Mouse (Mus musculus) embryonic facial prominence, embryonic 10.5 days (tissue): ENCODE measurements at regions not wholly inside any gene's neighbourhood (a gene's known extent, or its start where the extent isn't known, plus 50 kb on each side); places are given as distances from the start of the nearest gene placed in this dataset.
"Not testable (repeated sequence)": the region's sequence is repeated elsewhere in the genome, so short reads cannot be mapped to it uniquely, and the experiment has no call there.

Source experiments
- DNase-seq: peaks from one replicate; pipeline ENCODE4 v3.0.0-alpha.2; 2017; ENCODE audit warnings: low spot score
- H3K27ac ChIP-seq: fragments of 300-500 bp; sonication (generic); replicated peaks from 2 replicates; pipeline ENCODE4 v1.5.1; 2016; ENCODE audit warnings: mild to moderate bottlenecking
- H3K27me3 ChIP-seq: fragments of 300-500 bp; sonication (generic); replicated peaks from 2 replicates; pipeline ENCODE4 v1.6.1; 2016; ENCODE audit warnings: low read depth, mild to moderate bottlenecking; ENCODE audit not compliant: poor library complexity, severe bottlenecking
- H3K36me3 ChIP-seq: fragments of 300-500 bp; sonication (generic); replicated peaks from 2 replicates; pipeline ENCODE4 v1.6.1; 2016; ENCODE audit warnings: mild to moderate bottlenecking, moderate library complexity
- H3K4me1 ChIP-seq: fragments of 300-500 bp; sonication (generic); 2 replicates; pipeline ENCODE4 v1.6.1; 2016
- H3K4me3 ChIP-seq: fragments of 300-500 bp; sonication (generic); 2 replicates; pipeline ENCODE4 v1.5.1; 2016; ENCODE audit warnings: mild to moderate bottlenecking, moderate library complexity
- H3K9me3 ChIP-seq: fragments of 300-500 bp; sonication (generic); 2 replicates; pipeline ENCODE4 v1.6.1; 2016; ENCODE audit warnings: mild to moderate bottlenecking
- WGBS: fragments of 180-500 bp; shearing (Covaris S2); methylation state at CpG from one replicate; pipeline ENCODE4 v1.1.7; 2016; 5-methylcytosine and 5-hydroxymethylcytosine counted together

- Histone ChIP-seq H3K27ac (no peak overlapping the region), H3K9me3 (no peaks in the 10 kb centered on the region), H3K4me3 (no peak overlapping the region), H3K4me1 (peaks cover 27% of the 10 kb centered on the region), H3K36me3 (no peaks in the 10 kb centered on the region), H3K27me3 (peaks cover 33% of the 10 kb centered on the region)
- 38% methylated on average over 7 of the region's 7 CpGs for WGBS
- no peak for DNase-seq
Observed at GRCm38 (mm10) chr4:55648376-55648775, 116.1 kb upstream of the Klf4 start.

GRCm38 (mm10) chr4:55645432-55645831 lies 113.2 kb upstream of the Klf4 start:
- H3K36me3 ChIP-seq, result no peaks in the 10 kb centered on the region
- peaks cover 13% of the 10 kb centered on the region for H3K4me1 ChIP-seq
- H3K27ac ChIP-seq, result no peak overlapping the region
- DNase-seq, result no peak
- no peak overlapping the region for H3K4me3 ChIP-seq
- peaks cover 17% of the 10 kb centered on the region for H3K27me3 ChIP-seq
- 74% methylated on average over 3 of the region's 3 CpGs for WGBS
- H3K9me3 ChIP-seq, result no peaks in the 10 kb centered on the region

GRCm38 (mm10) chr4:55644895-55645294 lies 112.6 kb upstream of the Klf4 start:
- 69% methylated on average over 2 of the region's 2 CpGs for WGBS
- H3K36me3 ChIP-seq, result no peaks in the 10 kb centered on the region
- peaks cover 11% of the 10 kb centered on the region for H3K27me3 ChIP-seq
- H3K27ac ChIP-seq, result no peak overlapping the region
- no peaks in the 10 kb centered on the region for H3K9me3 ChIP-seq
- DNase-seq, result no peak
- H3K4me1 ChIP-seq, result peaks cover 9% of the 10 kb centered on the region
- no peak overlapping the region for H3K4me3 ChIP-seq

- no peak overlapping the region for H3K4me3 ChIP-seq
- H3K27me3 ChIP-seq, result no peaks in the 10 kb centered on the region
- no peaks in the 10 kb centered on the region for H3K9me3 ChIP-seq
- 86% methylated on average over 7 of the region's 7 CpGs for WGBS
- H3K4me1 ChIP-seq, result no peaks in the 10 kb centered on the region
- no peaks in the 10 kb centered on the region for H3K36me3 ChIP-seq
- DNase-seq, result no peak
- H3K27ac ChIP-seq, result no peak overlapping the region
Observed at GRCm38 (mm10) chr4:55634946-55635511, 102.8 kb upstream of the Klf4 start.

GRCm38 (mm10) chr4:55631157-55631556 lies 98.9 kb upstream of the Klf4 start:
- no peak overlapping the region for H3K4me3 ChIP-seq
- no peak overlapping the region for H3K27ac ChIP-seq
- no peak for DNase-seq
- H3K27me3 ChIP-seq, result no peaks in the 10 kb centered on the region
- no peaks in the 10 kb centered on the region for H3K4me1 ChIP-seq
- no peaks in the 10 kb centered on the region for H3K9me3 ChIP-seq
- no peaks in the 10 kb centered on the region for H3K36me3 ChIP-seq
- 83% methylated on average over 1 of the region's 1 CpGs for WGBS

GRCm38 (mm10) chr4:55630215-55630614 lies 97.9 kb upstream of the Klf4 start:
- H3K27ac ChIP-seq, H3K27me3 ChIP-seq, H3K9me3 ChIP-seq, DNase-seq, H3K4me3 ChIP-seq, H3K36me3 ChIP-seq, H3K4me1 ChIP-seq: not testable (repeated sequence)
- 86% methylated on average over 4 of the region's 4 CpGs for WGBS

- WGBS, result 94% methylated on average over 9 of the region's 9 CpGs
- Histone ChIP-seq H3K9me3 (no peaks in the 10 kb centered on the region), H3K4me1 (no peaks in the 10 kb centered on the region), H3K27ac (no peak overlapping the region), H3K27me3 (no peaks in the 10 kb centered on the region), H3K36me3 (no peaks in the 10 kb centered on the region), H3K4me3 (no peak overlapping the region)
- no peak for DNase-seq
Observed at GRCm38 (mm10) chr4:55624779-55625178, 92.5 kb upstream of the Klf4 start.

GRCm38 (mm10) chr4:55623151-55623760 lies 91.0 kb upstream of the Klf4 start:
- H3K27ac ChIP-seq, result no peak overlapping the region
- no peaks in the 10 kb centered on the region for H3K36me3 ChIP-seq
- H3K4me1 ChIP-seq, result no peaks in the 10 kb centered on the region
- no peak overlapping the region for H3K4me3 ChIP-seq
- no peaks in the 10 kb centered on the region for H3K9me3 ChIP-seq
- no peak for DNase-seq
- WGBS, result 80% methylated on average over 4 of the region's 4 CpGs
- H3K27me3 ChIP-seq, result no peaks in the 10 kb centered on the region

GRCm38 (mm10) chr4:55622651-55623050 lies 90.4 kb upstream of the Klf4 start:
- DNase-seq, result no peak
- Histone ChIP-seq H3K4me3 (no peak overlapping the region), H3K27me3 (no peaks in the 10 kb centered on the region), H3K27ac (no peak overlapping the region), H3K36me3 (no peaks in the 10 kb centered on the region), H3K9me3 (no peaks in the 10 kb centered on the region), H3K4me1 (no peaks in the 10 kb centered on the region)
- 85% methylated on average over 4 of the region's 4 CpGs for WGBS

- DNase-seq, result no peak
- H3K27me3 ChIP-seq, result no peaks in the 10 kb centered on the region
- no peaks in the 10 kb centered on the region for H3K36me3 ChIP-seq
- H3K4me3 ChIP-seq, result no peak overlapping the region
- no peak overlapping the region for H3K27ac ChIP-seq
- WGBS, result 88% methylated on average over 3 of the region's 3 CpGs
- no peaks in the 10 kb centered on the region for H3K4me1 ChIP-seq
- no peaks in the 10 kb centered on the region for H3K9me3 ChIP-seq
Observed at GRCm38 (mm10) chr4:55619891-55620290, 87.6 kb upstream of the Klf4 start.

- H3K27me3 ChIP-seq, result no peaks in the 10 kb centered on the region
- H3K9me3 ChIP-seq, result no peaks in the 10 kb centered on the region
- no peaks in the 10 kb centered on the region for H3K36me3 ChIP-seq
- H3K27ac ChIP-seq, result no peak overlapping the region
- DNase-seq, result no peak
- no peak overlapping the region for H3K4me3 ChIP-seq
- H3K4me1 ChIP-seq, result no peaks in the 10 kb centered on the region
- 81% methylated on average over 6 of the region's 6 CpGs for WGBS
Observed at GRCm38 (mm10) chr4:55615808-55616207, 83.5 kb upstream of the Klf4 start.

GRCm38 (mm10) chr4:55613523-55613922 lies 81.3 kb upstream of the Klf4 start:
- Histone ChIP-seq H3K27ac (no peak overlapping the region), H3K27me3 (no peaks in the 10 kb centered on the region), H3K4me3 (no peak overlapping the region), H3K4me1 (no peaks in the 10 kb centered on the region), H3K9me3 (no peaks in the 10 kb centered on the region), H3K36me3 (no peaks in the 10 kb centered on the region)
- WGBS, result 87% methylated on average over 3 of the region's 3 CpGs
- DNase-seq, result no peak

- H3K27me3 ChIP-seq, result no peaks in the 10 kb centered on the region
- H3K4me3 ChIP-seq, result no peak overlapping the region
- DNase-seq, result no peak
- no peaks in the 10 kb centered on the region for H3K9me3 ChIP-seq
- H3K36me3 ChIP-seq, result no peaks in the 10 kb centered on the region
- WGBS, result 85% methylated on average over 4 of the region's 4 CpGs
- no peak overlapping the region for H3K27ac ChIP-seq
- H3K4me1 ChIP-seq, result no peaks in the 10 kb centered on the region
Observed at GRCm38 (mm10) chr4:55610998-55611397, 78.7 kb upstream of the Klf4 start.
